Mouse (Mus musculus) common myeloid progenitor, adult 5-6 weeks (primary cell): ENCODE results near the gene Creb3l2. TPM values are rescaled to one million over a fixed set of nuclear protein-coding genes. Genes with fewer than 3 reads are reported as not detected.
"Not testable (repeated sequence)": the region's sequence is repeated elsewhere in the genome, so short reads cannot be mapped to it uniquely, and the experiment has no call there.

Source experiments
- ATAC-seq: replicated peaks from 2 replicates; pipeline ENCODE4 v1.8.0; 2016; ENCODE audit warnings: low read depth, mild to moderate bottlenecking, moderate TSS enrichment, inconsistent platforms; ENCODE audit not compliant: poor library complexity, severe bottlenecking
- total RNA-seq: library from RNA; stranded (forward); fragments of 200-1000, 187-1606 nt; gene quantifications from 2 replicates; pipeline ENCODE4 v1.2.3, GENCODE M21; 2017

The Creb3l2 gene
- 4.3 and 4.7 TPM in 2 replicates for total RNA-seq

DNA sequence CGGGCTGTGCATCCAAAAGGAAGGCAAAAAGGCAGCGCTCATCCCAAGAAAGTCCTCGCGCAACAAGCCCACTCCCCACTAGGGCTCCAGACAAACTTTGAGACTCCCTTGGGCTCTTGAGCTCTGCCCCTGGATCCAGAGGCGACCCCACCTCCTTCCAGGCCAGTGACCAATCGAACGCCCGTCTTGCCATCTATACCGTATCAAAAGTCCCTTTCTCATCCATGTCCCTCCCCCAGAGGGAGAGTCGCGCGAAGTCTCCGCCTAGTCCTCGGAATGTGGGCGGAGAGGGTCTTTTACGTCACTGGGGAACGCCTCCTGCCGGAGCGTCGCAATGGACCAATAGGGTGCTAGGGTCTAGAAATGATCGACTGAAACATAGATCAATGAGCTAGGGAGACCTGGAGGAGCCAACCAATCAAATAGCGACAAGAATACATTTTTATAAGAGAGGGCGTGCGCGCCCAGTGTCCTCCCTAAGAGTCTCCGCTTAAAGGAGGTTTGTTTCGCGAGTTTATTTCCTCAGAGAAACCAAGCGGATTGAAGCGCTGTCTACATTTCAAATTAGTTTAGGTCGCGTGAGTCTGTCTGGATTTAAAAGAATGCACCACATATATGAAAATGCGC is at the start of gene Creb3l2:
TSS of gene Creb3l2 (minus strand) at position 106 of the 627 bp plus-strand sequence.
- ATAC-seq = peak; percentile 96

DNA sequence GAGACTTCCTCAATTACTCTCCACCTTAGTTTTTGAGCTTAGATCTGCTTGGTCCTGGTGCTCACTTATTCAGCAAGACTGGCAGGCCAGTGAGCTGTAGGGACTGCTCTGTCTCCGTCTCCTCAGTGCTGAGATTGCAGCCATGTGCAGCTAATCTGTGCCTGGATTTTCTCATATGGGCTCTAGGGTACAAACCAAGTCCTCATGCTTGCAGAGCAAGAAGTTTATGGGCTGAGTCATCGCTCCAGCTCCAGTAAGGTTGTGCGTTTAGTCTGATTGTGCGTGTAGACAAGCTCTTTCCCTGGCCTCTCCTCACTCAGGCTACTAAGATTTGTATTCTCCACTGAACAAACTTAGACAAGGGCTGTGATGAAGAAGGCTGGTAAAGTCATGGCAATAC is 44.6 kb upstream of the Creb3l2 start:
- ATAC-seq = no peak

DNA sequence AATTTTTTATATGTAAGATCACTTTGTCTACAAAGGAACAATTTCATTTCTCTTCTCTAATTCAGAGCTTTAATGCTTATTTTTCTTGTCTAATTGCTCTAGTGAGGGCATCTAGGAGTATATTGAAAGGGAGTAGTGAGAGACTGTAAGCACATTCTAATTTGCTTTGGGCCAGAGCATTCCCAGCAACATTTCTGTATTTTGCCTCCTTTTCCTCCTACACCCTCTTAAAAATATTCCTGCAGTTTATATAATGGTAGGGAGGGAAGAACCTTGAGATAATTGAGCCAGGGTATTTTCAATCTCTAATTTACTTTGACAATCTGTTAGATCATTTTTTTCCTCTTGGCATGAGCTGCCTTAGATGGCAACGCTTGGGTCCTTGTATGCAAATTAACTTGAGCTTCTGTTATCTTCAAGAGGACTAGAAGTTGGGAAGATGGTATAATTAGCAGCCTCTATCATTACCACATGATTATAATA is 42.7 kb upstream of the Creb3l2 start:
- ATAC-seq = no peak

DNA sequence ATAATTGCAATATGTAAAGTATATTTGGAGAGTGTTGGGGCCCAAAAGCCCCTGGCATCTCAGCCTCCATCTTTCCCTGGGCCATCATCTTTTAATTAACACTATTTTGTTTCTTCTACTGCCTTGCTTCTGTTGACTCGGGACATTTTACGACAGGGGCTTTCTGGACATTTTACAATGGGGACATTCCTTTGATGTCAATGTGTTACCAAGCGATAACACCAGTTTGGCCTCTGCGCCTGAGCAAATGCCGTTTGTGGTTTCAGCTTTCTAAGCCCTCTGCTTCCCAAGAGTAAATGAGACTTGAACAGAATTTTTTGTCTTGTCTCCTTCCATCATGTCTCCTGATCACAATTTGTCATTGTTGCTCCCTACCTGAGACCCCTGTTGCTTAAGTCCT is 41.3 kb upstream of the Creb3l2 start:
- ATAC-seq = no peak

DNA sequence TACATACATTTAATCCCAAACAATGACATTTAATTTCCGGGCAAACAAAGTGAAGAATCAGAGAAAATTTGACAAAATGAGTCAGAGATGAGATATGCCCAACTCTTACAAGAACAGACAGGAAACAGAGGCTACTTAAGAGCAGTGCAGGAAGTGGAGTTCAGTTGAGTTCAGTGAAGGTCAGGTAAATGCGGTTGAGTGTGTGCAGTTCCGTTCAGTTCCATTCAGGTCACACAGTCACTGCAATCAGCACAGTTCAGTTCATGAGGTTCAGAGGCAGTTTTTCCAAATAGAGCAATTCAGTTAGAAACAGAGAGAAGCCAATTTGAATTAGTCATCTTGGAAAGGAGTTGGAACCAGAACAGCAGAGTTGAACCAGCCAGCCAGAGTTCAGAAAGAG is 39.2 kb upstream of the Creb3l2 start:
- ATAC-seq = no peak

DNA sequence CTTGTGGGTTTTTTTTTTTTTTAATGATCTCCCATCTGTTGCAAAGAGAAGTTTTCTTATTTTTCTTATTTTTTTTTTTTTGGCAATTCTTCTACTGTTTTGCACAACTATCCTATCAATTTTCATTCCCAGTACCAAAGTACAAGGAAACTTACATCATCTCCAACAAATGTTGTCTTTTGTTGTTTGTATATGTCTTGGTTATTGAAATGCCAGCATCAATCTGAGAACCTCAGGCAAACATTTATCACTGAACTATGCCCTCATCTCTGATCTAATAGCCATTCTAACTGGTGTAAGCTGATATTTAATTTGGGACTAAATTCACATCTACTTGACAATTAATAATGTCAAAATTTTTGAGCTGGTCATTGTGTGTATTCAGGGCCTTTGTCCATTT is 38.1 kb upstream of the Creb3l2 start:
- no peak for ATAC-seq

DNA sequence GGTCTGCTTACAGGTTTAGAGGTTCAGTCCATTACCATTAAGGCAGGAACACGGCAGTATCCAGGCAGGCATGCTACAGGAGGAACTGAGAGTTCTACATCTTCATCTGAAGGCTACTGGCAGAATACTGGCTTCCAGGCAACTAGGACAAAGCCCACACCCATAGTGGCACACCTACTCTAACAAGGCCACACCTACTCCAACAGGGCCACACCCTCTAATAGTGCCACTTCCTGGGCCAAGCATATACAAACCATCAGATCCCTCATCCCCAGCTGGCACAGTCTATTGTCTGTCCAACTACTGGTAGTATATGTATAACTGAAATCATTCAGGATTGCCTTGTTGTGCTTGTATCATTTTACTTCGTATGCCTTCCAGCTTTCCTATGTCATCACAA is 36.5 kb upstream of the Creb3l2 start:
- ATAC-seq = no peak

DNA sequence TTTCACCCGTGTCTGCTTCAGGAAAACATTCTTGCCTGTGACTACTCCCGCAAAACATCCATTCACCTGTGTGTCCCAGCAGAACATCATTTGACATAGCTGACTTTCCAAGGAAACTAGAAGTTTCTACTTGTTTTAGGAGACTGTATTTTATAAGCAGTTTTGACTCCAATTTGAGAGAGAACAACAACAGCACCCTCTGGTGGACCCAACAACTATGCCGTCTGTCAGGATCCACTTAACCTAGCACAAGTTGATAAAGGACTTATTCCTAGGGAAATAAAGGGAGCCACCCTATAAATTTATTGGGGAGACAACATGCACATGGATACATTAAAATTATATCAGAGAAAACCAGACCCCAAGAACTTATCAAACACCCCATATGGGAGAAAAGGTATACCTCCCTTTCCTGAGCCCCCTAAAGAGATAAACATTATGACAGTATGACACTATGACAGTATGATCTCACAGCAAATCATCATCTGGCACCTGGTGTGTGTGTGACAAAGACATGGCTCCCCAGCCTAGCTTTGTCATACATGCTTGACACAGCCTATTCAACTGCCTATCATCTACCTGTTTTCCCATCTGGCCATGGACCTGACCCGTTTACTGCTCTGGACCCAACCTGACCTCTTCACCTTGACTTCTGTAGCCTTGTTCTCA is 31.9 kb upstream of the Creb3l2 start:
- no peak for ATAC-seq

DNA sequence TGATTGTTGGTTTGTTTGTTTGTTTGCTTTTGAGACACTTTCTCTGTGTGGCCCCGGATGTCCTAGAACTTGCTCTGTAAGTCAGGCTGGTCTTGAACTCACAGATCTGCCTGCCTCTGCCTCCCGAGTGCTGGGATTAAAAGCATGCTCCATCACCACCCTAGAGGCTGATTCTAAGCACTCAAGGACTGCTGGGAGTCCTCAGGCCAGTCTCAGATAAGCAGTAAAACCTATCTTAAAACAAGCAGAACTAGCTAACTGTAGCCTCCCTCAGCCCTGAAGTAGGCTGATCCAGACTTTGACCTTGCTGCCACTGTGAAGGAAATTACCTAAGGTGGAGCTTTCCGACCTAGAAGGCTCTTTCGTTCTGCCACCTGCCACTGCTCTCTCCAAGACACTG is 28.3 kb upstream of the Creb3l2 start:
- no peak for ATAC-seq

DNA sequence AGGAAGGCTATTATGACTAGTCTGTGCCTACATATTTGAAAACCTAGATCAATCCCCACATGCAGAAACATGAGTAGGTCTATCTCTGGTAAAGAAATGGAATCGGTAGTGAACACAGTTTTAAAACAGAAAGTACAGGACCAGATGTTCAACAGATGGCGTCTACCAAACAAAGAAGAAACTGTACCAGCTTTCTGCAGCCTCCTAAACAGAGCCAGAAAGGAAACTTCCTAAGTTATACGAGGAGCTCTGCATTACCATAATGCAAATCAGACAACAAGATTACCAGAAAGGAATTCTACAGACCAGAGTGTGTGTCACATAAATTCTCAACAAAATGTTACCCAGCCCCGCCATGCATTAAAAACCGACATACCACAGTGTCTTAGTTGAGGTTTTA is 23.9 kb upstream of the Creb3l2 start:
- ATAC-seq = no peak

DNA sequence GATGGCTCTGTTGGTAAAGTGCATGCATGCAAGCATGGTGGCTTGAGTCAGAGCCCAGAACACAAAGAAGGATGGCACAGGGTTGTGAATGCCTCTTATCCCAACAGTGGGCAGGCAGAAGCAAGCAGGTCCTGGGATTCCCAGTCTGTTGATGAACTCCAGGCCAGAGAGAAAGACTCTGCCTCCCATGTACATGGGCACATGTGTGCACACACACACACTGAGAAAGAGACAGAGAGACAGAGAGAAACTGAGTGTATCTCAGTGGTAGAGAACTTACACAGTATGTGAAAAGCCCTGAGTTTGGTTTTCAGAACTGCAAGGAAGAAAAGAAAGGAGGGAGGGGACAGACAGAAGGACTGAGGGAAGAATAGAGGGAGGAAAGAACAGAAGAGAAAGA is 23.4 kb upstream of the Creb3l2 start:
- no peak for ATAC-seq

DNA sequence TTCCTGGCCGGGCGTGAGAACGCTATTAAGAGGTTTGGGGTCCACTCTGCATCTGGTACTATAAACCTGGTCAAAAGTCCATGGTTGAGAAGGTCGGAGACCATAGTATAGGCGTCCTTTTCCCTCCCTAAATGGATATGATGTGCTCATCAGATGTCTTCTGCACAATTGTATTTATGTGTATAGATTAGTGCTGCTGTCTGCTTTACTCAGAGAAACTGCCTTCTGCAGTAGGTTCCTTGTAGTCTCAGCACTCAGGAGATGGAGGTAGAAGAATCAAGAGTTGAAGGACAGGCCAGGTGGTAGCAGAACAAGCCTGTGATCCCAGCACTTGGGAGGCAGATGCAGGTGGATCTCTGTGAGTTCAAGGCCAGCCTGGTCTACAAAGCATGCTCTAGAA is 22.6 kb upstream of the Creb3l2 start:
- peak; percentile 30 for ATAC-seq

DNA sequence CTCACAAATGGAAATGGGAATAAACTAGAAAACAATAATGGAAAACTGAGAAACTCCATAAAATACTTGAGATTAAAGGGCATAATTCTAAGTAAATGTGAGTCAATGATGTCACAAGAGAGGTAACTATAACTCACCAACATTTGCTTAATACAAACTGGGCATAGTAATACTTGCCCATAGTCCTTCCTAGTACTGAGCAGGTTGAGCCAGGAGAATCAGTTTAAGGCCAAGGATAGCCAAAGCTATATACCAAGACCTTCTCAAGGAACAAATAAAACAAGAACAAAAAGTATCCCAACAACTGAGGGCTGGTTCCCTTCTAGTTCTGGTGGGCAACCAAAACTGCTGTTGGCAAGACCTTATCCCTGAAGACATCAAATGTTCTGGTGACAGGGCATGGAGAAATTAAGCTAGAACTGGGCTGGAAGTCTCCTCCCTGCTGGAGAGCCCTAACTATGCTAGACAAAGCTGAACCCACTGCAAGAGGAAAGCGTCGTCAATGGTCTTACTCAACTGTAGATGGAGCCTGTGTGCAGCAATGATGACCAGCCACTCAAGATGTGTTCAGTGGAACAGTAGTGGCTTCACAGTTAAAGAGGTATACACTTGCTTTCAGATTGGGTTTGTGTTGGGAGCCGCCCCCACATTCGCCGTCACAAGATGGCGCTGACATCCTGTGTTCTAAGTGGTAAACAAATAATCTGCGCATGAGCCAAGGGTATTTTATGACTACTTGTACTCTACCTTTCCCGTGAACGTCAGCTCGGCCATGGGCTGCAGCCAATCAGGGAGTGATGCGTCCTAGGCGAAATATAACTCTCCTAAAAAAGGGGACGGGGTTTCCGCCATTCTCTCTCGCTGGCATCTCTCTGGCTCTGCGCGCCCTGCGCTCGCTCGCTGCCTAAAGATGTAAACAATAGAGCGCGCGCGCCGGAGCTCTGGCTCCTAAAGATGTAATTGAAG is 21.9 kb upstream of the Creb3l2 start:
- ATAC-seq = peak; percentile 100

DNA sequence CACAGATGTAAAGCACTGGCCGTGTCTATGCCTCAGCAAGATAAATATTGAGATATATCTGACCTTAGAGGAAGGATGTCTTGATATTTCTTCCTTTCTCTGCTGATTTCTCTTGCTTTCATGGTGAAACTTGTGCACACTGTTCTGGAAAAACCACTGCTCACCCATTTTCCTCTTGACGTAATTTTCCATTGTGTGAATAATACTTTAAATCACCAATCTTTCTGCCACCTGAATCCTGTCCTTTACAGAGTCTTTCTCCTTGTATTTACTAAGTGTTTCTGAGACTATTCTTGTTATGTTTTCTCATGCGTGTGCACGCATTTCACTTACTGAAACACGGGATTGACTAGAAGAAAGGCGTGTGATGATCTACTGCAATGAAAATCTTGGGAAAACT is 18.7 kb upstream of the Creb3l2 start:
- ATAC-seq = no peak

DNA sequence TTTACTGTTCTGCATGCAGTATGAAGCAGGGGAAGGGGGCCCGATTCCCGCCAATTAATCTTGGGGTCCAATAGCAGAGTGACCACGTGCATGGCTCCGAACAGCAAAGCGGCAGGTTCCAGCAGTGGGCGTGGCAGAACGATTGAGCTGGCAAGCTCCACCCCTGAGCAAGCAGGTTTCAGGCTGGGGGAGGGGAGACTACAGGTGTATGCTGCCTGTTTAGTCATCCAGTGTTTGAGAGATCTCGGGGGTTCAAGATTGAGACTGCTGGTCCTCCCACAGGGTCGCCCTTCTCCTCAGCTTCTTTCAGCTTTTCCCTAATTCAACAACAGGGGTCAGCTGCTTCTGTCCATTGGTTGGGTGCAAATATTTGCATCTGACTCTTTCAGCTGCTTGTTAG is 17.7 kb upstream of the Creb3l2 start:
- not testable (repeated sequence) for ATAC-seq

DNA sequence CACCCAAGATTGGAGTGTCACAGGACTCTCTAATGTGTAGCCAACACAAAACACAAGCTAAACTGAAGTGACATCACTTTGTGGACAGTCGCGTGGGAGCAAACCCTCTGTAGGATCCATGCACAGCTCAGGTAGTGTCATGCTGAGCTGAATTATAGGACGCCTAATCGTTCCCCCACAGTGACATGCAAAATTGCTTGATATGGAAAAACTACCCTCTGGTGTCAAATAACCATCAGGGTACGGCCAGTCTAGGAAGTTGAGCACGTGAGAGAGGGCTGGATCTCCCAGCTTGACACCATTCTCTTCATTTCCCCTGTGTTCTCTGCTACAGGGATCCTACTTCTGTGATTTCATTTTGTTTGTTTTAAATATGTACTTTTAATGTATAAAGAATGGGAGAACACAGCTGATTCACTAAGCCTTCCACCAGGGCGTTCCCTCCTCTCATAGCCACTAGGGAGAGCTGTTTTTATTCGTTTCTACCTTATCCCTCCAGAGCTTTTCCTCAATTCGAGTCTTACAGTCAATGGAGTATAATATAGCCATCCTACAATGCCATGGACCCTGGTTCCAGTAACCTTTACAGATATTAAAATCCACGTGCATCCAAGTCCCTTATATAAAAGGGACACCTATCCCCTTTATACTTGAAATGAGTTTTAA is 16.2 kb upstream of the Creb3l2 start:
- ATAC-seq = peak; percentile 74

DNA sequence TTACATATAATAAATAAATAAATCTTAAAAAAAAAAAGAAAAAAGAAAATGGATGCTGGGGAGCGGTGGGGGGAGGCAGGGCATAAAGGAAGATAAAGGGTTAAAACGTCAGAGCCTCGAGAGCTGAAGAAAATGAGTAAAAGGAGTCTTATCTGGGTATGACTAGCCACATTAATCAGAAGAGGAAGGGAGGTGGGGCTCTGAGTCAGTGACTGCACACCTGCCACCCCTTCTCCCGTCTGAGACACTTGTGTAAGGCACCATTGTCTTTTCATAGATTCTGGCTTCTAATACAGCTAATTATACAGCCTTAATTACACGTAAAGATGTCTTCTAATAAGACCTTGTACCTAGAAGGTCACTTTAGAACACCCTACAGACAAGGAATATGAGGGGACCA is 13.6 kb upstream of the Creb3l2 start:
- ATAC-seq = no peak

DNA sequence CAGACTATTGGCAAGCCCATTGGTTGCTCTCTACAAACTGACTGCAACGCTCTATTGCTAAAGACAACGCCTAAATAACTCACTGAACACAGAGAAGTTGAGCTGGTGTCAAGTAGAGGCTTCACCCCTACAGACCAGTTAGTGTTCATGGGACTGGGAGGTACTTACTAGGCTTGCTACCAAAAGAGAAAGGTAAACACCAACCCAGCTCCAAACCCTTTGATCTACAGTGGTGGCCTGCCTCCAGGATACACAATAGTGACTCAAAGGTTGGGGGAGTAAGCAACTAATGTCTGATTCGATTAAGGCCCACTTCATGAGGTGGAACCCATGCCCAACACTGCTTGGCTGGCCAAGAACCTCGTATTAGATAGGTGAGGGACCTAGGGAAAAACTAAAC is 11.1 kb upstream of the Creb3l2 start:
- ATAC-seq = no peak

DNA sequence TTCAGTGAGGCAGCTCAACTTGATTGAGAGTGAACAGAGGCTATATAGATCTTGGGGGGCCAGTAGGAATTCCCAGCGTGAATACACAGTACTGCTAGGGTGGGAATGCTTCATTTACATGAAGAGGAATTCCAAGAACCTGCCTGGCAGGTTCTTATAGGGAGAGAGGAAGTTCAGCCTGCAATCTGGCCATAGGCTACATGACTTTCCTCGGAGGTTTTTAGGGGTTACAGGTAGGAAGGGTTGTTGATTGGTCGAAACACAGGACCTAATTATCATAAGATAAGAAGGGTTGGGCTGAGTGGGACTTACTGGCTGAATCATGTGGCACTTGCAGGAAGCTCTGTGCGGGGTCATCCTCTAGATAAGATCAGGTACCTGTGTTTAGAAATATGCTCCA is 9.7 kb upstream of the Creb3l2 start:
- no peak for ATAC-seq

DNA sequence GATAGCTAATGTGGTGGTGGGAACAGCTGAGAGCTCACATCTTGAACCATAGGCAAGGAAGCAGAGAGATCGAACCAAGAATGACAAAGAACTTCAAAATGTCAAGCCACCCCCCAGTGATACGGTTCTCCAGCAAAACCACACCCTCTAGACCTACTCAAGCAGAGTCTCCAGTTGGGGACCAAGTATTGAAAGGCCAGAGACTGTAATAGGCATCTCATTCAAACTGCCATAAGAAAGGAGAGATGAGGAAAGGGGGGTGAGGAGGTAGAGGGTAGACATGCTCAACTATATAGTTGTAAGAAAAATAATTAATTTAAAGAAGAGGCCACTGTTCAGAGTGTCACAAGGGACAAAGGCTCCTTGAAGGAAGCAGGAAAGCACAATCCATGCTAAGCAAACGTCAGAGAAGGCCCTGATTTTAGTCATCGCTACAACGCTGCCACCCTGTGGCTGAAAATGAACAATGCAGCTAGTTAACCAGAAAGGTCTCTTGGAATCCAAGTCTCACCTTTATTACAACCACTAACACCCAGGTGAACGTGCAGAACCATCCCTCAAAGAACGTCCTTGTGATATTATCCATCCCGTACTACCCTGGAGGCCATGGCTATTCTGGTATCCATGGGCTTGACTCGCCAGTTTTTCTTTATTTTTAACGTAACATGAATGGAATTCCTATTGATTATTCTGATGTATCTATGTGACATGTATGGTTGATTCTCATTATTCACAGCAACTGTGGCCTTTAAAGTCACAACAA is 5.9 kb upstream of the Creb3l2 start:
- peak; percentile 92 for ATAC-seq
